Comparison of ENCODE assay signal across 14 mouse cellular contexts in the genomic region with DNA sequence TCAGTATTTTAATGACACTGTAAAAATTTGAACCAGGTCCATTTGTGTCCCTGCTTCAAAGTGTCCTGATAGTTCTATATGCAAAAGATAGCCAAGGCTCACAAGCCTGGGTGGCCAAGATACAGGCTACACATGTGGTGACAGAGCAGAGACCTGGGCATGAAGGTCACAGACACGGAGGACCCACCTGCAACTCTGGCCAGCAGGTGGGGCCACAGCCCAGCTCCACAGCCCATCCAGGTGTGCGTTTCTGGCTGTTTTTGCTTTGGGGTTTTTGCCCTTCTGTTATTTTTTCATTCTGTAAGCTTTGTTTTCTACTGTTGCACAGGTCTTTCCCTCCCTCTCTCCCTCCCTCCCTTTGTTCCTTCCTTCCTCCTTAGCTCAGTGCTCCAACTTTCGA.
A peak's percentile ranks its signal among the peaks of the same experiment; 100 is the strongest.
DNase-seq lines count a peak whose midpoint lies in the region; ATAC-seq and TF ChIP-seq lines count a peak whose summit lies in the region.
"Had no signal": no experiment of that assay in that cellular context is flagged by ENCODE, and none has a peak within 500 bp of the region (broad histone marks: within the 10 kb centered on the region; RNA-seq: fewer than 3 reads in every experiment).

No protein-coding gene starts in this region.

- no peak for DNase-seq in forebrain, postnatal 0 days
- no peak for DNase-seq in forebrain, embryonic 14.5 days (ENCODE audit: low spot score)
- DNase-seq in kidney, adult 9 months = peak; percentile 17
- no peak for DNase-seq in kidney, adult 11 months
- DNase-seq in midbrain, postnatal 0 days (ENCODE audit: low spot score) = no peak
- no peak for DNase-seq in midbrain, embryonic 14.5 days
- DNase-seq in ovary, postnatal 36 days (ENCODE audit: low spot score) = no peak
- DNase-seq in right cerebral cortex, postnatal 10 days (ENCODE audit: low spot score in 2 of 2) = no peak
- DNase-seq: cerebellum, postnatal 25 days; thymus, postnatal 36 days had no signal

- no peaks in the 10 kb centered on the region for H3K4me1 ChIP-seq in forebrain, postnatal 0 days (ENCODE audit: insufficient read depth)
- no peaks in the 10 kb centered on the region for H3K4me1 ChIP-seq in forebrain, embryonic 14.5 days (ENCODE audit: control insufficient read depth, insufficient read depth, low read length)
- no peaks in the 10 kb centered on the region for H3K4me1 ChIP-seq in midbrain, postnatal 0 days (ENCODE audit: insufficient read depth, low read length)
- H3K4me1 ChIP-seq in midbrain, embryonic 14.5 days (ENCODE audit: control insufficient read depth, insufficient read depth, low read length) = no peaks in the 10 kb centered on the region
- H3K4me1 ChIP-seq: hindbrain, embryonic 15.5 days; midbrain, embryonic 10.5 days; stomach, embryonic 15.5 days had no signal

- no peak overlapping the region for H3K9ac ChIP-seq in forebrain, postnatal 0 days
- H3K9ac ChIP-seq in forebrain, embryonic 14.5 days (ENCODE audit: low read length) = no peak overlapping the region
- no peak overlapping the region for H3K9ac ChIP-seq in midbrain, postnatal 0 days (replicated peaks; ENCODE audit: low read length, poor library complexity, severe bottlenecking)
- no peak overlapping the region for H3K9ac ChIP-seq in midbrain, embryonic 14.5 days (replicated peaks; ENCODE audit: low read length)
- H3K9ac ChIP-seq: hindbrain, embryonic 15.5 days; stomach, embryonic 15.5 days had no signal

- H3K9me3 ChIP-seq in forebrain, postnatal 0 days (ENCODE audit: low read length) = no peaks in the 10 kb centered on the region
- no peaks in the 10 kb centered on the region for H3K9me3 ChIP-seq in forebrain, embryonic 14.5 days (replicated peaks; ENCODE audit: control insufficient read depth, low read length)
- no peaks in the 10 kb centered on the region for H3K9me3 ChIP-seq in midbrain, postnatal 0 days (ENCODE audit: low read length)
- no peaks in the 10 kb centered on the region for H3K9me3 ChIP-seq in midbrain, embryonic 14.5 days (ENCODE audit: control insufficient read depth, low read length)
- H3K9me3 ChIP-seq: hindbrain, embryonic 15.5 days; midbrain, embryonic 10.5 days; stomach, embryonic 15.5 days had no signal

- no peaks in the 10 kb centered on the region for H3K27me3 ChIP-seq in forebrain, postnatal 0 days (ENCODE audit: insufficient read depth, low read length)
- no peaks in the 10 kb centered on the region for H3K27me3 ChIP-seq in forebrain, embryonic 14.5 days (replicated peaks; ENCODE audit: control insufficient read depth, insufficient read depth, low read length)
- H3K27me3 ChIP-seq in midbrain, postnatal 0 days (ENCODE audit: insufficient read depth, low read length) = no peaks in the 10 kb centered on the region
- no peaks in the 10 kb centered on the region for H3K27me3 ChIP-seq in midbrain, embryonic 14.5 days (ENCODE audit: control insufficient read depth, insufficient read depth, low read length)
- H3K27me3 ChIP-seq: hindbrain, embryonic 15.5 days; stomach, embryonic 15.5 days had no signal

- peak; percentile 22; the same call in 1 of the 2 replicates for TF ChIP-seq CTCF in forebrain, postnatal 0 days (IDR thresholded peaks at IDR 0.05; ENCODE audit: low read depth)
- peak; percentile 64 for TF ChIP-seq CTCF in midbrain, postnatal 0 days (IDR thresholded peaks at IDR 0.05)

- ATAC-seq in forebrain, postnatal 0 days = no peak
- ATAC-seq in forebrain, embryonic 14.5 days = no peak
- no peak for ATAC-seq in midbrain, postnatal 0 days (ENCODE audit: low FRiP score)
- no peak for ATAC-seq in midbrain, embryonic 14.5 days (ENCODE audit: low FRiP score, low TSS enrichment)
- ATAC-seq: activated CD4-positive, CD25-positive, alpha-beta regulatory T cell, adult 4 months had no signal

- 60% methylated on average over 3 of the region's 3 CpGs for WGBS in forebrain, postnatal 0 days
- WGBS in forebrain, embryonic 14.5 days = 69% methylated on average over 3 of the region's 3 CpGs
- WGBS in midbrain, postnatal 0 days = 66% methylated on average over 3 of the region's 3 CpGs
- 57% methylated on average over 3 of the region's 3 CpGs for WGBS in midbrain, embryonic 14.5 days

- H3K27ac ChIP-seq in forebrain, postnatal 0 days (ENCODE audit: low read depth, low read length) = no peak overlapping the region
- H3K27ac ChIP-seq in forebrain, embryonic 14.5 days (ENCODE audit: low read depth, low read length) = no peak overlapping the region
- H3K27ac ChIP-seq in midbrain, postnatal 0 days (ENCODE audit: low read depth, low read length) = no peak overlapping the region
- no peak overlapping the region for H3K27ac ChIP-seq in midbrain, embryonic 14.5 days (replicated peaks; ENCODE audit: low read depth, low read length)
- H3K27ac ChIP-seq: hindbrain, embryonic 15.5 days; midbrain, embryonic 10.5 days; stomach, embryonic 15.5 days had no signal

- H3K36me3 ChIP-seq in forebrain, postnatal 0 days (ENCODE audit: insufficient read depth) = no peaks in the 10 kb centered on the region
- no peaks in the 10 kb centered on the region for H3K36me3 ChIP-seq in forebrain, embryonic 14.5 days (ENCODE audit: control insufficient read depth, insufficient read depth, low read length)
- H3K36me3 ChIP-seq in midbrain, postnatal 0 days (ENCODE audit: insufficient read depth, low read length) = no peaks in the 10 kb centered on the region
- H3K36me3 ChIP-seq in midbrain, embryonic 14.5 days (ENCODE audit: control insufficient read depth, insufficient read depth, low read length) = no peaks in the 10 kb centered on the region
- H3K36me3 ChIP-seq: hindbrain, embryonic 15.5 days; midbrain, embryonic 10.5 days; stomach, embryonic 15.5 days had no signal

- no peak overlapping the region for H3K4me3 ChIP-seq in forebrain, postnatal 0 days (ENCODE audit: low read depth, low read length)
- no peak overlapping the region for H3K4me3 ChIP-seq in forebrain, embryonic 14.5 days (ENCODE audit: low read depth, low read length)
- H3K4me3 ChIP-seq in midbrain, postnatal 0 days (ENCODE audit: low read depth, low read length) = no peak overlapping the region
- H3K4me3 ChIP-seq in midbrain, embryonic 14.5 days (replicated peaks; ENCODE audit: low read depth, low read length) = no peak overlapping the region
- H3K4me3 ChIP-seq: hindbrain, embryonic 15.5 days; midbrain, embryonic 10.5 days; stomach, embryonic 15.5 days had no signal

- no peak overlapping the region for H3K4me2 ChIP-seq in forebrain, postnatal 0 days (ENCODE audit: low read depth)
- no peak overlapping the region for H3K4me2 ChIP-seq in forebrain, embryonic 14.5 days (ENCODE audit: low read length)
- H3K4me2 ChIP-seq in midbrain, postnatal 0 days (ENCODE audit: low read depth, low read length, poor library complexity, severe bottlenecking) = no peak overlapping the region
- H3K4me2 ChIP-seq in midbrain, embryonic 14.5 days (ENCODE audit: low read length) = no peak overlapping the region
- H3K4me2 ChIP-seq: hindbrain, embryonic 15.5 days; stomach, embryonic 15.5 days had no signal
